8 mouse cellular contexts compared by ENCODE assay signal in genomic region chr7:143502418-143503200, GRCm38 (mm10). TPM values are rescaled to one million over a fixed set of nuclear protein-coding genes. Genes with fewer than 3 reads are reported as not detected.
DNase-seq lines count a peak whose midpoint lies in the region; ATAC-seq lines count a peak whose summit lies in the region.

Gene Phlda2 (minus strand): TSS chr7:143503150.

- WGBS in heart, embryonic 11.5 days (ENCODE audit: insufficient replicate concordance) = 2% methylated on average over 51 of the region's 51 CpGs
- WGBS in hindbrain, embryonic 14.5 days = 3% methylated on average over 51 of the region's 51 CpGs
- 6% methylated on average over 51 of the region's 51 CpGs for whole genome bisulfite sequencing in midbrain, embryonic 15.5 days

- 0 out of 2 replicates have a peak within 1 kb of the TSS, but pooled peaks have one; percentile 16 for H3K9ac ChIP-seq in heart, embryonic 11.5 days (ENCODE audit: low read depth, low read length)
- H3K9ac ChIP-seq in hindbrain, embryonic 14.5 days = peak within 1 kb of the TSS; percentile 39
- H3K9ac ChIP-seq in midbrain, embryonic 15.5 days = 0 out of 2 replicates have a peak within 1 kb of the TSS, but pooled peaks have one; percentile 3

- no peak within 1 kb of the TSS for H3K27ac ChIP-seq in heart, embryonic 11.5 days (ENCODE audit: low read depth, low read length)
- no peak within 1 kb of the TSS for H3K27ac ChIP-seq in hindbrain, embryonic 14.5 days
- no peak within 1 kb of the TSS for H3K27ac ChIP-seq in midbrain, embryonic 15.5 days

- H3K9me3 ChIP-seq in heart, embryonic 11.5 days (replicated peaks; ENCODE audit: control insufficient read depth, low read length) = no peaks in the 10 kb centered on the region
- H3K9me3 ChIP-seq in hindbrain, embryonic 14.5 days (ENCODE audit: control insufficient read depth, low read length) = no peaks in the 10 kb centered on the region
- no peaks in the 10 kb centered on the region for H3K9me3 ChIP-seq in midbrain, embryonic 15.5 days

- no peak for DNase-seq in heart, postnatal 25 days (ENCODE audit: low spot score)
- DNase-seq in embryo, embryonic 11 days = peak; percentile 62
- no peak for DNase-seq in hindbrain, embryonic 14.5 days (ENCODE audit: low spot score)
- DNase-seq in liver = peak; percentile 39
- DNase-seq in layer of hippocampus, adult 8-10 months (ENCODE audit: low spot score in 2 of 2) = no peak

- H3K4me2 ChIP-seq in heart, embryonic 11.5 days = peak within 1 kb of the TSS; percentile 83
- H3K4me2 ChIP-seq in hindbrain, embryonic 14.5 days (replicated peaks) = peak within 1 kb of the TSS; percentile 68
- H3K4me2 ChIP-seq in midbrain, embryonic 15.5 days = peak within 1 kb of the TSS; percentile 58

- H3K27me3 ChIP-seq in heart, embryonic 11.5 days (ENCODE audit: control insufficient read depth, insufficient read depth, low read length) = peaks cover 55% of the 10 kb centered on the region
- H3K27me3 ChIP-seq in hindbrain, embryonic 14.5 days (ENCODE audit: control insufficient read depth, insufficient read depth, low read length) = peaks cover 64% of the 10 kb centered on the region
- H3K27me3 ChIP-seq in midbrain, embryonic 15.5 days (replicated peaks) = peaks cover 55% of the 10 kb centered on the region

- intact Hi-C loops in heart, postnatal 25 days (cut with DNase I) = no loop called here

- H3K4me3 ChIP-seq in heart, embryonic 11.5 days (ENCODE audit: low read depth, low read length) = peak within 1 kb of the TSS; percentile 47
- H3K4me3 ChIP-seq in hindbrain, embryonic 14.5 days (replicated peaks; ENCODE audit: low read length) = peak within 1 kb of the TSS; percentile 33
- H3K4me3 ChIP-seq in midbrain, embryonic 15.5 days = peak within 1 kb of the TSS; percentile 36

- peaks cover 7% of the 10 kb centered on the region; the same call in 1 of the 2 replicates for H3K4me1 ChIP-seq in heart, embryonic 11.5 days (ENCODE audit: control insufficient read depth, insufficient read depth, low read length)
- H3K4me1 ChIP-seq in hindbrain, embryonic 14.5 days (replicated peaks; ENCODE audit: control insufficient read depth, insufficient read depth, low read length) = peaks cover 15% of the 10 kb centered on the region
- H3K4me1 ChIP-seq in midbrain, embryonic 15.5 days = peaks cover 16% of the 10 kb centered on the region

- ATAC-seq in heart, embryonic 11.5 days (replicated peaks; ENCODE audit: insufficient number of reproducible peaks, low FRiP score, low TSS enrichment) = peak; percentile 24; the same call in 1 of the 2 replicates
- ATAC-seq in hindbrain, embryonic 14.5 days (ENCODE audit: low FRiP score) = no peak
- no peak for ATAC-seq in midbrain, embryonic 15.5 days (replicated peaks)
- ATAC-seq in erythroid progenitor cell, adult 5-6 weeks (replicated peaks; ENCODE audit: low FRiP score, poor library complexity, severe bottlenecking) = no peak

- H3K36me3 ChIP-seq in heart, embryonic 11.5 days (ENCODE audit: control insufficient read depth, insufficient read depth, low read length) = no peaks in the 10 kb centered on the region
- H3K36me3 ChIP-seq in hindbrain, embryonic 14.5 days (replicated peaks; ENCODE audit: control insufficient read depth, insufficient read depth) = no peaks in the 10 kb centered on the region
- no peaks in the 10 kb centered on the region for H3K36me3 ChIP-seq in midbrain, embryonic 15.5 days (replicated peaks)

RNA-seq across cellular contexts. Expression of gene Phlda2, which starts in this region (rescaled TPM):
- 1.3 and 2.6 TPM in 2 replicates for polyA plus RNA-seq in heart, embryonic 11.5 days (2014; fragmentation: Nextera tagmentation; extraction: Ambion mirVana)
- total RNA-seq in heart, postnatal 25 days (2021) = not detected
- 0.57 and 0.87 TPM in 2 replicates for polyA plus RNA-seq in hindbrain, embryonic 14.5 days (2014; fragmentation: Nextera tagmentation; extraction: Ambion mirVana)
- 0.51 and 0.66 TPM in 2 replicates for polyA plus RNA-seq in midbrain, embryonic 15.5 days (2015; fragmentation: Nextera tagmentation; extraction: Ambion mirVana)
- under 1 TPM in 1 of 4 experiments, not detected in 3; 0.66 TPM for total RNA-seq in layer of hippocampus, adult 8-10 months (2022)
- not detected in 2 replicates for total RNA-seq in erythroid progenitor cell, adult 5-6 weeks (2015; ENCODE audit: low replicate concordance)
- total RNA-seq in erythroid progenitor cell, adult 5-6 weeks (2017; ENCODE audit: low replicate concordance) = not detected in 2 replicates

Comparison
In these comparisons a context has a peak if more than half of its experiments do, and no peak if none do; other contexts are left out.
1. DNase-seq: peak in embryo, embryonic 11 days (single experiment) and liver (single experiment); none in heart, postnatal 25 days (single experiment), hindbrain, embryonic 14.5 days (single experiment) and layer of hippocampus, adult 8-10 months (0 of 2).
2. Peak in every context shown above with its lines, with median percentiles within 50 percentile points of each other: H3K4me2 ChIP-seq, H3K4me3 ChIP-seq and H3K9ac ChIP-seq.